Mouse (Mus musculus): ENCODE measurements around the gene Sik2. TPM values are rescaled to one million over a fixed set of nuclear protein-coding genes. Genes with fewer than 3 reads are reported as not detected.

Gene Sik2
- total and polyA plus RNA-seq, 2 experiments from 2014 or later = 9.1 to 23.9 TPM

- H3K9me3 ChIP-seq (replicated peaks; ENCODE audit: control insufficient read depth, low read length) = no peaks in the 10 kb centered on the region
- H3K27ac ChIP-seq (ENCODE audit: low read depth) = no peak overlapping the region
- H3K27me3 ChIP-seq (ENCODE audit: control insufficient read depth, insufficient read depth, low read length) = no peaks in the 10 kb centered on the region
- DNase-seq (ENCODE audit: low spot score) = no peak
- WGBS = 94% methylated on average over 4 of the region's 4 CpGs
- no peak for ATAC-seq (ENCODE audit: insufficient read depth, low read depth)
- no peak overlapping the region for H3K4me2 ChIP-seq (ENCODE audit: low read depth, low read length)
- no peaks in the 10 kb centered on the region for H3K4me1 ChIP-seq (ENCODE audit: control insufficient read depth, insufficient read depth)
- no peak for TF ChIP-seq EP300 (IDR thresholded peaks at IDR 0.05; ENCODE audit: low read depth)
- no peak for TF ChIP-seq CTCF (IDR thresholded peaks at IDR 0.05; ENCODE audit: low read depth)
- no peak overlapping the region for H3K9ac ChIP-seq (replicated peaks; ENCODE audit: low read depth, low read length)
- H3K36me3 ChIP-seq (replicated peaks; ENCODE audit: control insufficient read depth, insufficient read depth, low read length) = no peaks in the 10 kb centered on the region
- H3K4me3 ChIP-seq (ENCODE audit: low read depth, low read length) = no peak overlapping the region
Observed at GRCm38 (mm10) chr9:50981499-50982190, 27.2 kb downstream of the Sik2 start.

- H3K4me1 ChIP-seq (ENCODE audit: control insufficient read depth, insufficient read depth) = no peaks in the 10 kb centered on the region
Observed at GRCm38 (mm10) chr9:50974631-50975030, 34.2 kb downstream of the Sik2 start.

DNA sequence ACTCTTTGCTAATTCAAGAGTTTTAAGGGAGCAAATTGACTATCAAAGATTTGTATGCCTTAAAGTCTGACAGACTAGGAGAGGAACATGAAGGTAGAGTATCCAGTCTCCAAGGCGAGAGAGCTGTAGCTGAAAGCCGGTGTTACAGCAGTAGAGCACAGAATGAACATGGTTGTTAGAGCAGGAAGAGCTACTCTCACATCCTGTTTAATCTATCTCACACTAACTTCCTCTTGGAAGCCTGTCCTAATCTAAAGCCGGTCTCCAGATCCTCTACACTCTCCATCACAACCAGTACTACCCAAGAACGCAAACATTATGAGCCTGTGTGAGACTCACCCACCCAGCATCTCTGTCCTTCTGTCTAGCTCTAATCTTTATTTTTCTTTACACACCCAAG is 38.5 kb downstream of the Sik2 start:
- H3K27ac ChIP-seq (ENCODE audit: low read depth) = no peak overlapping the region
- 58% methylated on average over 4 of the region's 4 CpGs for WGBS
- no peak overlapping the region for H3K4me2 ChIP-seq (ENCODE audit: low read depth, low read length)
- H3K9me3 ChIP-seq (replicated peaks; ENCODE audit: control insufficient read depth, low read length) = no peaks in the 10 kb centered on the region
- no peaks in the 10 kb centered on the region for H3K27me3 ChIP-seq (ENCODE audit: control insufficient read depth, insufficient read depth, low read length)
- no peak for DNase-seq (ENCODE audit: low spot score)
- TF ChIP-seq EP300 (IDR thresholded peaks at IDR 0.05; ENCODE audit: low read depth) (no peak), CTCF (IDR thresholded peaks at IDR 0.05; ENCODE audit: low read depth) (no peak)
- H3K36me3 ChIP-seq (replicated peaks; ENCODE audit: control insufficient read depth, insufficient read depth, low read length) = no peaks in the 10 kb centered on the region
- H3K4me1 ChIP-seq (ENCODE audit: control insufficient read depth, insufficient read depth) = 0 out of 2 replicates have a peak, but pooled peaks cover 3% of the 10 kb centered on the region
- ATAC-seq (ENCODE audit: insufficient read depth, low read depth) = no peak
- no peak overlapping the region for H3K9ac ChIP-seq (replicated peaks; ENCODE audit: low read depth, low read length)
- H3K4me3 ChIP-seq (ENCODE audit: low read depth, low read length) = no peak overlapping the region

More at GRCm38 (mm10) chr9:50974631-50975030, 34.2 kb downstream of the Sik2 start:
- no peaks in the 10 kb centered on the region for H3K36me3 ChIP-seq (replicated peaks; ENCODE audit: control insufficient read depth, insufficient read depth, low read length)
- H3K4me3 ChIP-seq (ENCODE audit: low read depth, low read length) = no peak overlapping the region
- no peaks in the 10 kb centered on the region for H3K9me3 ChIP-seq (replicated peaks; ENCODE audit: control insufficient read depth, low read length)
- DNase-seq (ENCODE audit: low spot score) = no peak
- no peaks in the 10 kb centered on the region for H3K27me3 ChIP-seq (ENCODE audit: control insufficient read depth, insufficient read depth, low read length)
- H3K9ac ChIP-seq (replicated peaks; ENCODE audit: low read depth, low read length) = no peak overlapping the region
- no peak overlapping the region for H3K4me2 ChIP-seq (ENCODE audit: low read depth, low read length)
- TF ChIP-seq CTCF (IDR thresholded peaks at IDR 0.05; ENCODE audit: low read depth) (no peak), EP300 (IDR thresholded peaks at IDR 0.05; ENCODE audit: low read depth) (no peak)
- no peak overlapping the region for H3K27ac ChIP-seq (ENCODE audit: low read depth)
- ATAC-seq (ENCODE audit: insufficient read depth, low read depth) = no peak
- WGBS = 83% methylated on average over 7 of the region's 7 CpGs

- Histone ChIP-seq H3K4me1 (ENCODE audit: control insufficient read depth, insufficient read depth) (0 out of 2 replicates have a peak, but pooled peaks cover 3% of the 10 kb centered on the region), H3K4me2 (ENCODE audit: low read depth, low read length) (no peak overlapping the region), H3K27me3 (ENCODE audit: control insufficient read depth, insufficient read depth, low read length) (no peaks in the 10 kb centered on the region), H3K36me3 (replicated peaks; ENCODE audit: control insufficient read depth, insufficient read depth, low read length) (no peaks in the 10 kb centered on the region), H3K9ac (replicated peaks; ENCODE audit: low read depth, low read length) (no peak overlapping the region), H3K9me3 (replicated peaks; ENCODE audit: control insufficient read depth, low read length) (no peaks in the 10 kb centered on the region), H3K27ac (ENCODE audit: low read depth) (no peak overlapping the region), H3K4me3 (ENCODE audit: low read depth, low read length) (no peak overlapping the region)
- DNase-seq (ENCODE audit: low spot score) (no peak), ATAC-seq (ENCODE audit: insufficient read depth, low read depth) (no peak)
- WGBS = 95% methylated on average over 3 of the region's 3 CpGs
- TF ChIP-seq EP300 (IDR thresholded peaks at IDR 0.05; ENCODE audit: low read depth) (no peak), CTCF (IDR thresholded peaks at IDR 0.05; ENCODE audit: low read depth) (no peak)
Observed at GRCm38 (mm10) chr9:50969266-50969665, 39.6 kb downstream of the Sik2 start.

DNA sequence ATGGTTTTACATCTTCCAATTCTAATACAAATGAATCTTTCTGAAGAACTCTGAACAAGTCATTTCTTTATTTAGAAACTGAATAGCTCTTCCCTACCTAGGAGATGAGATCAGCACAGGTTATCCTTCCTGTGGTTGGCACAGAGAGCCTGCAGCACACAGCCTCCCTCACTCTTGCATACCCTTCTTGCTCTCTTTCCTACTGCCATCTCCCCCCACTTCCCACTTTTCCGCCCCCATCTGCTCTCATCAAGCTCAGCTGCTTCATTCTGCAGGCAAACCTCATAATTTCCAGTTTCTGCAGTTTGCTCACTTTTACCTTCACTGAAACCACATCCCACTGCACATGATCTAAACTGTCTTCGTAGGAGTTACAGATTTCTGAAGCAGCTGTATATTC is 42.6 kb downstream of the Sik2 start:
- no peak overlapping the region for H3K4me3 ChIP-seq (ENCODE audit: low read depth, low read length)
- no peaks in the 10 kb centered on the region for H3K27me3 ChIP-seq (ENCODE audit: control insufficient read depth, insufficient read depth, low read length)
- ATAC-seq (ENCODE audit: insufficient read depth, low read depth) (no peak), DNase-seq (ENCODE audit: low spot score) (no peak)
- H3K9me3 ChIP-seq (replicated peaks; ENCODE audit: control insufficient read depth, low read length) = no peaks in the 10 kb centered on the region
- WGBS = 76% methylated on average over 2 of the region's 2 CpGs
- H3K27ac ChIP-seq (ENCODE audit: low read depth) = no peak overlapping the region
- H3K36me3 ChIP-seq (replicated peaks; ENCODE audit: control insufficient read depth, insufficient read depth, low read length) = no peaks in the 10 kb centered on the region
- 0 out of 2 replicates have a peak, but pooled peaks cover 3% of the 10 kb centered on the region for H3K4me1 ChIP-seq (ENCODE audit: control insufficient read depth, insufficient read depth)
- no peak overlapping the region for H3K9ac ChIP-seq (replicated peaks; ENCODE audit: low read depth, low read length)
- H3K4me2 ChIP-seq (ENCODE audit: low read depth, low read length) = no peak overlapping the region
- TF ChIP-seq EP300 (IDR thresholded peaks at IDR 0.05; ENCODE audit: low read depth) (no peak), CTCF (IDR thresholded peaks at IDR 0.05; ENCODE audit: low read depth) (no peak)

GRCm38 (mm10) chr9:50965392-50965791 is 43.5 kb downstream of the Sik2 start:
- no peaks in the 10 kb centered on the region for H3K27me3 ChIP-seq (ENCODE audit: control insufficient read depth, insufficient read depth, low read length)
- no peak overlapping the region for H3K4me2 ChIP-seq (ENCODE audit: low read depth, low read length)
- no peaks in the 10 kb centered on the region for H3K36me3 ChIP-seq (replicated peaks; ENCODE audit: control insufficient read depth, insufficient read depth, low read length)
- H3K27ac ChIP-seq (ENCODE audit: low read depth) = no peak overlapping the region
- TF ChIP-seq EP300 (IDR thresholded peaks at IDR 0.05; ENCODE audit: low read depth) (no peak), CTCF (IDR thresholded peaks at IDR 0.05; ENCODE audit: low read depth) (no peak)
- no peaks in the 10 kb centered on the region for H3K9me3 ChIP-seq (replicated peaks; ENCODE audit: control insufficient read depth, low read length)
- no peak overlapping the region for H3K9ac ChIP-seq (replicated peaks; ENCODE audit: low read depth, low read length)
- no peak for DNase-seq (ENCODE audit: low spot score)
- 0 out of 2 replicates have a peak, but pooled peaks cover 3% of the 10 kb centered on the region for H3K4me1 ChIP-seq (ENCODE audit: control insufficient read depth, insufficient read depth)
- no peak overlapping the region for H3K4me3 ChIP-seq (ENCODE audit: low read depth, low read length)
- ATAC-seq (ENCODE audit: insufficient read depth, low read depth) = no peak

Measured in heart, postnatal 0 days (tissue).